Mouse (Mus musculus): ENCODE results near the gene Gprin2.

Gene Gprin2

GRCm38 (mm10) chr14:34201231-34202035 lies at the start of gene Gprin2:
Gene Gprin2, minus strand, starts transcription at chr14:34201653.
- DNase-seq = peak; percentile 56

- DNase-seq = no peak
These were observed 39.2 kb upstream of the Gprin2 start for GRCm38 (mm10) chr14:34240676-34241075.

GRCm38 (mm10) chr14:34240263-34240662 lies 38.8 kb upstream of the Gprin2 start:
- DNase-seq = no peak

- peak; percentile 41 for DNase-seq
These were observed 33.4 kb upstream of the Gprin2 start for GRCm38 (mm10) chr14:34234630-34235380.

- no peak for DNase-seq
These were observed 32.4 kb upstream of the Gprin2 start for GRCm38 (mm10) chr14:34233846-34234245.

- no peak for DNase-seq
These were observed 31.6 kb upstream of the Gprin2 start for GRCm38 (mm10) chr14:34232866-34233680.

- no peak for DNase-seq
These were observed 30.9 kb upstream of the Gprin2 start for GRCm38 (mm10) chr14:34232340-34232739.

- DNase-seq = no peak
These were observed 27.5 kb upstream of the Gprin2 start for GRCm38 (mm10) chr14:34228830-34229506.

- DNase-seq = no peak
These were observed 26.5 kb upstream of the Gprin2 start for GRCm38 (mm10) chr14:34227981-34228380.

GRCm38 (mm10) chr14:34226566-34226965 lies 25.1 kb upstream of the Gprin2 start:
- DNase-seq = no peak

- no peak for DNase-seq
These were observed 24.5 kb upstream of the Gprin2 start for GRCm38 (mm10) chr14:34225986-34226385.

GRCm38 (mm10) chr14:34223362-34223898 lies 22.0 kb upstream of the Gprin2 start:
- no peak for DNase-seq

- no peak for DNase-seq
These were observed 20.1 kb upstream of the Gprin2 start for GRCm38 (mm10) chr14:34221416-34222077.

GRCm38 (mm10) chr14:34220426-34220825 lies 19.0 kb upstream of the Gprin2 start:
- no peak for DNase-seq

GRCm38 (mm10) chr14:34219786-34220198 lies 18.3 kb upstream of the Gprin2 start:
- DNase-seq = peak; percentile 25

GRCm38 (mm10) chr14:34219295-34219694 lies 17.8 kb upstream of the Gprin2 start, which contains the start of gene Syt15:
Gene Syt15, plus strand, starts transcription at chr14:34219595.
- DNase-seq = no peak

- DNase-seq = no peak
These were observed 14.1 kb upstream of the Gprin2 start for GRCm38 (mm10) chr14:34215451-34216127.

- no peak for DNase-seq
These were observed 8.5 kb upstream of the Gprin2 start for GRCm38 (mm10) chr14:34209942-34210341.

GRCm38 (mm10) chr14:34209080-34209479 lies 7.6 kb upstream of the Gprin2 start:
- DNase-seq = no peak

- DNase-seq = peak; percentile 53
These were observed 7.2 kb upstream of the Gprin2 start for GRCm38 (mm10) chr14:34208651-34209050.

GRCm38 (mm10) chr14:34207996-34208395 lies 6.5 kb upstream of the Gprin2 start:
- no peak for DNase-seq

All from thymus, postnatal 4 days (tissue).